Mouse (Mus musculus): ENCODE data around the gene Unc5c.

GRCm38 (mm10) chr3:141498348-141499056 is 33.5 kb downstream of the Unc5c start:
- TF ChIP-seq POLR2A (IDR thresholded peaks at IDR 0.05; ENCODE audit: control insufficient read depth in 1 of 2, insufficient read depth in 1 of 2, low read depth in 1 of 2, low read length in 2 of 2, poor library complexity in 1 of 2) = no peak
- no peak for TF ChIP-seq ZC3H11A (IDR thresholded peaks at IDR 0.05; ENCODE audit: low read depth, low read length)
